Mouse (Mus musculus): ENCODE results near the gene Rorb. TPM values are rescaled to one million over a fixed set of nuclear protein-coding genes. Genes with fewer than 3 reads are reported as not detected.

The Rorb gene
- polyA plus RNA-seq, 1 experiment: 0.32 TPM

DNA sequence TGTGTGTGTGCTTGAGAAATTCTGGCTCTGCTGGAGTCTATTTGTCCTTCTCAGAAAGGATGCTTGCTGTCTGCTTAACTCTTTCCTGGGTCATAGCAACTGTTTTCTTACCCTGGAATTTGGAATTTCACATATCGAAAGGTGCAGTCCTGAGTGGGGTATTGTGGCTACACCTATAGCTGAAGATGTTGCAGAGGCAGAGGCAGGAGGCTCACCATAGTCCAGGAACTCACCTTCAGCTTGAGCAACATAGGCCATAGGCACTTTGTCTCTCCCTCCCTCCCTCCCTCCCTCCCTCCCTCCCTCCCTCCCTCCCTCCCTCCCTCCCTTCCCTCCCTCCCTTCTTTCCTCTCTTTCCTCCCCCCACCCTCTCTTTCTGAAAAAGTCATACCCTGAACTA, 221.4 kb downstream of the Rorb start:
- TF ChIP-seq POLR2A (IDR thresholded peaks at IDR 0.05; ENCODE audit: borderline replicate concordance, control insufficient read depth, low read depth, low read length) (no peak), CTCF (IDR thresholded peaks at IDR 0.05; ENCODE audit: control insufficient read depth, insufficient read depth, low read length) (no peak)
- no peak overlapping the region for H3K4me3 ChIP-seq (replicated peaks; ENCODE audit: control insufficient read depth, low read depth, low read length)
- H3K4me1 ChIP-seq (ENCODE audit: control insufficient read depth, insufficient read depth, low read length): no peaks in the 10 kb centered on the region
- no peak overlapping the region for H3K27ac ChIP-seq (ENCODE audit: control insufficient read depth, insufficient read depth, low read depth, low read length, poor library complexity)
- WGBS: 68% methylated on average over 1 of the region's 1 CpGs

GRCm38 (mm10) chr19:18889117-18889627, 221.8 kb downstream of the Rorb start:
- TF ChIP-seq POLR2A (IDR thresholded peaks at IDR 0.05; ENCODE audit: borderline replicate concordance, control insufficient read depth, low read depth, low read length) (no peak), CTCF (IDR thresholded peaks at IDR 0.05; ENCODE audit: control insufficient read depth, insufficient read depth, low read length) (no peak)
- Histone ChIP-seq H3K4me3 (replicated peaks; ENCODE audit: control insufficient read depth, low read depth, low read length) (no peak overlapping the region), H3K4me1 (ENCODE audit: control insufficient read depth, insufficient read depth, low read length) (no peaks in the 10 kb centered on the region), H3K27ac (ENCODE audit: control insufficient read depth, insufficient read depth, low read depth, low read length, poor library complexity) (no peak overlapping the region)
- 26% methylated on average over 11 of the region's 11 CpGs for WGBS

- WGBS: 40% methylated on average over 13 of the region's 13 CpGs
These were observed 222.4 kb downstream of the Rorb start for GRCm38 (mm10) chr19:18888491-18889116.

GRCm38 (mm10) chr19:18887646-18888407, 223.2 kb downstream of the Rorb start:
- no peak for TF ChIP-seq POLR2A (IDR thresholded peaks at IDR 0.05; ENCODE audit: borderline replicate concordance, control insufficient read depth, low read depth, low read length)
- no peak for TF ChIP-seq CTCF (IDR thresholded peaks at IDR 0.05; ENCODE audit: control insufficient read depth, insufficient read depth, low read length)
- 53% methylated on average over 11 of the region's 11 CpGs for WGBS

More at GRCm38 (mm10) chr19:18888491-18889116, 222.4 kb downstream of the Rorb start:
- TF ChIP-seq CTCF (IDR thresholded peaks at IDR 0.05; ENCODE audit: control insufficient read depth, insufficient read depth, low read length) (no peak), POLR2A (IDR thresholded peaks at IDR 0.05; ENCODE audit: borderline replicate concordance, control insufficient read depth, low read depth, low read length) (no peak)
- H3K4me1 ChIP-seq (ENCODE audit: control insufficient read depth, insufficient read depth, low read length): no peaks in the 10 kb centered on the region
- no peak overlapping the region for H3K27ac ChIP-seq (ENCODE audit: control insufficient read depth, insufficient read depth, low read depth, low read length, poor library complexity)
- no peak overlapping the region for H3K4me3 ChIP-seq (replicated peaks; ENCODE audit: control insufficient read depth, low read depth, low read length)

GRCm38 (mm10) chr19:18881162-18881561, 229.8 kb downstream of the Rorb start:
- no peak overlapping the region for H3K4me3 ChIP-seq (replicated peaks; ENCODE audit: control insufficient read depth, low read depth, low read length)
- TF ChIP-seq CTCF (IDR thresholded peaks at IDR 0.05; ENCODE audit: control insufficient read depth, insufficient read depth, low read length) (no peak), POLR2A (IDR thresholded peaks at IDR 0.05; ENCODE audit: borderline replicate concordance, control insufficient read depth, low read depth, low read length) (no peak)
- H3K4me1 ChIP-seq (ENCODE audit: control insufficient read depth, insufficient read depth, low read length): no peaks in the 10 kb centered on the region
- no peak overlapping the region for H3K27ac ChIP-seq (ENCODE audit: control insufficient read depth, insufficient read depth, low read depth, low read length, poor library complexity)
- WGBS: 84% methylated on average over 5 of the region's 5 CpGs

More at GRCm38 (mm10) chr19:18887646-18888407, 223.2 kb downstream of the Rorb start:
- no peak overlapping the region for H3K4me3 ChIP-seq (replicated peaks; ENCODE audit: control insufficient read depth, low read depth, low read length)
- H3K4me1 ChIP-seq (ENCODE audit: control insufficient read depth, insufficient read depth, low read length): no peaks in the 10 kb centered on the region
- no peak overlapping the region for H3K27ac ChIP-seq (ENCODE audit: control insufficient read depth, insufficient read depth, low read depth, low read length, poor library complexity)

All from bone marrow, adult 2 months (tissue).